Comparison of ENCODE assay signal across 8 mouse cellular contexts in genomic region chr10:85127395-85128287, GRCm38 (mm10). TPM values are rescaled to one million over a fixed set of nuclear protein-coding genes. Genes with fewer than 3 reads are reported as not detected.
DNase-seq lines count a peak whose midpoint lies in the region; ATAC-seq lines count a peak whose summit lies in the region.

Mterf2 (minus strand) TSS chr10:85128027.

- H3K27me3 ChIP-seq in forebrain, embryonic 14.5 days (replicated peaks; ENCODE audit: control insufficient read depth, insufficient read depth, low read length) = no peaks in the 10 kb centered on the region
- no peaks in the 10 kb centered on the region for H3K27me3 ChIP-seq in neural tube, embryonic 15.5 days (replicated peaks)

- peak within 1 kb of the TSS; percentile 75 for H3K9ac ChIP-seq in forebrain, embryonic 14.5 days (ENCODE audit: low read length)
- peak within 1 kb of the TSS; percentile 62 for H3K9ac ChIP-seq in neural tube, embryonic 15.5 days (replicated peaks)

- peak; percentile 99 for DNase-seq in ES-CJ7 (ENCODE audit: low read depth, low spot score)
- DNase-seq in cerebellum, adult 11 months = peak; percentile 96
- DNase-seq in forebrain, embryonic 14.5 days (ENCODE audit: low spot score) = peak; percentile 100
- DNase-seq in heart, postnatal 14 days = peak; percentile 86 to 88
- peak; percentile 97 for DNase-seq in layer of hippocampus, adult 11-12 months (ENCODE audit: low spot score)
- peak; percentile 97 to 98 for DNase-seq in lung, adult 18-20 months
- DNase-seq in testis, postnatal 14 days (ENCODE audit: low spot score) = peak; percentile 94

- peak within 1 kb of the TSS; percentile 58 for H3K4me3 ChIP-seq in forebrain, embryonic 14.5 days (ENCODE audit: low read depth, low read length)
- peak within 1 kb of the TSS; percentile 68 for H3K4me3 ChIP-seq in neural tube, embryonic 15.5 days (replicated peaks)

- H3K4me1 ChIP-seq in forebrain, embryonic 14.5 days (ENCODE audit: control insufficient read depth, insufficient read depth, low read length) = peaks cover 10% of the 10 kb centered on the region
- H3K4me1 ChIP-seq in neural tube, embryonic 15.5 days = peaks cover 25% of the 10 kb centered on the region

- peak within 1 kb of the TSS; percentile 72 for H3K4me2 ChIP-seq in forebrain, embryonic 14.5 days (ENCODE audit: low read length)
- H3K4me2 ChIP-seq in neural tube, embryonic 15.5 days = peak within 1 kb of the TSS; percentile 73

- intact Hi-C loops in heart, postnatal 14 days (cut with DNase I) = loop anchor here (2.0 kb wide), 1 partner anchor 57 kb away; the partner anchor contains the start of gene Cry1

- no peaks in the 10 kb centered on the region for H3K9me3 ChIP-seq in forebrain, embryonic 14.5 days (replicated peaks; ENCODE audit: control insufficient read depth, low read length)
- no peaks in the 10 kb centered on the region for H3K9me3 ChIP-seq in neural tube, embryonic 15.5 days (replicated peaks)

- H3K27ac ChIP-seq in forebrain, embryonic 14.5 days (ENCODE audit: low read depth, low read length) = 0 out of 2 replicates have a peak within 1 kb of the TSS, but pooled peaks have one; percentile 14
- H3K27ac ChIP-seq in neural tube, embryonic 15.5 days (replicated peaks) = peak within 1 kb of the TSS; percentile 75

- peak; percentile 100 for ATAC-seq in forebrain, embryonic 14.5 days
- ATAC-seq in neural tube, embryonic 15.5 days (ENCODE audit: low FRiP score) = peak; percentile 99

- peaks cover 16% of the 10 kb centered on the region; the same call in 1 of the 2 replicates for H3K36me3 ChIP-seq in forebrain, embryonic 14.5 days (ENCODE audit: control insufficient read depth, insufficient read depth, low read length)
- peaks cover 23% of the 10 kb centered on the region for H3K36me3 ChIP-seq in neural tube, embryonic 15.5 days

- 7% methylated on average over 20 of the region's 20 CpGs for WGBS in forebrain, embryonic 14.5 days
- 7% methylated on average over 20 of the region's 20 CpGs for WGBS in neural tube, embryonic 15.5 days

RNA-seq across cellular contexts. Expression of gene Mterf2, which starts in this region (rescaled TPM):
- 31.3 and 34.9 TPM in 2 replicates for polyA plus RNA-seq in forebrain, embryonic 14.5 days (2014; fragmentation: Nextera tagmentation; extraction: Ambion mirVana)
- total RNA-seq in heart, postnatal 14 days (2021) = 10 to 100 TPM; 14.2 to 16.1 TPM
- polyA plus RNA-seq in neural tube, embryonic 15.5 days (2015; fragmentation: Nextera tagmentation; extraction: Ambion mirVana) = 25.3 and 25.9 TPM in 2 replicates

Comparison
In these comparisons a context has a peak if more than half of its experiments do, and no peak if none do; other contexts are left out.
1. Peak in every context shown above with its lines: DNase-seq, ATAC-seq, H3K4me3 ChIP-seq and H3K27ac ChIP-seq.